Mouse (Mus musculus) G1E (cell line): ENCODE measurements at regions not wholly inside any gene's neighbourhood (a gene's known extent, or its start where the extent isn't known, plus 50 kb on each side); places are given as distances from the start of the nearest gene placed in this dataset.

Source experiments
- ATAC-seq: 2 replicates; pipeline ENCODE4 v1.8.0; 2016; ENCODE audit warnings: mild to moderate bottlenecking; ENCODE audit not compliant: insufficient number of reproducible peaks, poor library complexity, low FRiP score, severe bottlenecking; ENCODE audit errors: extremely low read depth
- DNase-seq: peaks from one replicate; pipeline ENCODE4 v3.0.0; 2012; ENCODE audit warnings: low spot score
- H3K27me3 ChIP-seq: 2 replicates; pipeline ENCODE4 v1.6.1; 2012; ENCODE audit warnings: mild to moderate bottlenecking, low read length, inconsistent platforms; ENCODE audit not compliant: insufficient read depth
- H3K36me3 ChIP-seq: replicated peaks from 2 replicates; pipeline ENCODE3; 2012; ENCODE audit warnings: mild to moderate bottlenecking, inconsistent platforms
- H3K4me1 ChIP-seq: 2 replicates; pipeline ENCODE4 v1.6.1; 2012; ENCODE audit warnings: low read depth, low read length, inconsistent platforms, mixed read lengths; ENCODE audit not compliant: insufficient read depth
- H3K4me3 ChIP-seq: 2 replicates; pipeline ENCODE4 v1.5.1; 2012; ENCODE audit warnings: low read depth, mild to moderate bottlenecking, inconsistent platforms, low read length, moderate library complexity, mixed read lengths
- H3K9me3 ChIP-seq: replicated peaks from 2 replicates; pipeline ENCODE4 v1.6.1; 2012; ENCODE audit warnings: inconsistent platforms
- CTCF ChIP-seq: IDR thresholded peaks from 2 replicates; pipeline ENCODE4 v1.5.1; 2012; ENCODE audit warnings: low read depth, low read length, inconsistent platforms, mixed read lengths
- GATA1 ChIP-seq: IDR thresholded peaks from 2 replicates; pipeline ENCODE4 v1.6.1; 2012; ENCODE audit warnings: borderline replicate concordance, low read length, inconsistent platforms, mixed read lengths
- GATA2 ChIP-seq: IDR thresholded peaks from 2 replicates; pipeline ENCODE4 v1.6.1; 2012; ENCODE audit warnings: low read depth, low read length, inconsistent platforms, borderline replicate concordance
- POLR2AphosphoS5 ChIP-seq: IDR thresholded peaks from 2 replicates; pipeline ENCODE4 v1.6.1; 2012; ENCODE audit warnings: low read depth, low read length, inconsistent platforms; ENCODE audit not compliant: insufficient replicate concordance
- TAL1 ChIP-seq: conservative IDR thresholded peaks from 2 replicates; pipeline ENCODE4 v1.6.1; 2012; ENCODE audit warnings: low read depth, low read length, inconsistent platforms, mixed read lengths

- ATAC-seq (no peak), DNase-seq (no peak)
- H3K4me3 ChIP-seq = no peak overlapping the region
- H3K36me3 ChIP-seq = no peaks in the 10 kb centered on the region
- H3K9me3 ChIP-seq = peaks cover 80% of the 10 kb centered on the region
- TF ChIP-seq POLR2AphosphoS5 (no peak), GATA2 (no peak), CTCF (no peak), GATA1 (no peak), TAL1 (no peak)
- no peaks in the 10 kb centered on the region for H3K4me1 ChIP-seq
- H3K27me3 ChIP-seq = no peaks in the 10 kb centered on the region
These were observed 108.6 kb downstream of the Katnal1 start for GRCm38 (mm10) chr5:148820476-148820875.

- DNase-seq (no peak), ATAC-seq (no peak)
- Histone ChIP-seq H3K27me3 (no peaks in the 10 kb centered on the region), H3K36me3 (no peaks in the 10 kb centered on the region), H3K9me3 (peaks cover 83% of the 10 kb centered on the region), H3K4me3 (no peak overlapping the region), H3K4me1 (no peaks in the 10 kb centered on the region)
- TF ChIP-seq GATA1 = no peak
- TF ChIP-seq TAL1 = no peak
- TF ChIP-seq POLR2AphosphoS5 = no peak
- TF ChIP-seq CTCF = no peak
- TF ChIP-seq GATA2 = no peak
These were observed 109.7 kb downstream of the Katnal1 start for GRCm38 (mm10) chr5:148819423-148819822.

- peaks cover 82% of the 10 kb centered on the region for H3K9me3 ChIP-seq
- ATAC-seq (no peak), DNase-seq (no peak)
- TF ChIP-seq GATA1 = no peak
- TF ChIP-seq GATA2 = no peak
- TF ChIP-seq CTCF = no peak
- TF ChIP-seq TAL1 = no peak
- no peak for TF ChIP-seq POLR2AphosphoS5
- no peaks in the 10 kb centered on the region for H3K4me1 ChIP-seq
- H3K4me3 ChIP-seq = no peak overlapping the region
- no peaks in the 10 kb centered on the region for H3K36me3 ChIP-seq
- no peaks in the 10 kb centered on the region for H3K27me3 ChIP-seq
These were observed 110.4 kb downstream of the Katnal1 start for GRCm38 (mm10) chr5:148818746-148819145.

DNA sequence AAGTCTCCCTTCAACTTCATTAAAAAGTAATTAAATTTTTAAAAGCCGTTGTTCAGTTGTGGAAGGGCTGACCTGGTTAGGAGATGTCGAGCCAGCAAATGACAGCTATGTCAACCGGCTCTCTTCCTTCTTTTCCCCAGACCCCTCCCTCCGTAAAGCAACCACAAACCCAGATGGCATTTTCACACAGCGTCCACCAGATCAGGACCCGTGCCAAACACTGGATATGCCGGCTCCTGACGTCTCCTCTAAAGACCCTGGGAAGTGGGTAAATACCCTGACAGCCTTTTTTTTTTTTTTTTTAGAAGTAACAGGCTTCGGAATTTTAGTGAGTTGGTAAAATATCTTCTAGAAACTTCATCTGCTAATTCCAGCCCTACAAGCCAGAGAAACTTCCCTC, 116.3 kb downstream of the Katnal1 start:
- no peak for DNase-seq
- ATAC-seq = no peak

DNA sequence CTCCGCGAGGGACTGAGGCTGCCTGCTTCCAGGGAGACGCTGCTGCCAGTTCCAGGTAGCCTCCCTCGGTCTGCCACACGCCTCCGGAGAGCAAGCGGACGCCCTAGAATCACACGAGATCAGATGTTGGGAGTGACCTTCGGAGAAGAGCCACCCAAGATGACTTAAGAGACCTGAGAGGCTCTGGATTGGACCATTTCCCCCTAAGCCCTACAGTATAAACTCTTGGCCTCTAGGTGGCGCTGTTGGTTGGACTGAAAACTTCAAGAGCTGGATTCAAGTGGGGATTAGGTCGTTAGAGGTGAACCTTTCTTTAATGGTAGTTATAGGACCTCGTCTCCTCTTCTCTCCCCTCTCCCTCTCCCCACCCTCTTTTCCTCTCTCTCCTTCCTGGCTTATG, 117.1 kb downstream of the Katnal1 start:
- TF ChIP-seq GATA2 (no peak), CTCF (no peak), TAL1 (no peak), POLR2AphosphoS5 (no peak), GATA1 (no peak)
- H3K9me3 ChIP-seq = peaks cover 81% of the 10 kb centered on the region
- no peaks in the 10 kb centered on the region for H3K27me3 ChIP-seq
- no peaks in the 10 kb centered on the region for H3K4me1 ChIP-seq
- no peak overlapping the region for H3K4me3 ChIP-seq
- no peaks in the 10 kb centered on the region for H3K36me3 ChIP-seq
- ATAC-seq = no peak
- no peak for DNase-seq

More for the DNA sequence above, 116.3 kb downstream of the Katnal1 start:
- Histone ChIP-seq H3K36me3 (no peaks in the 10 kb centered on the region), H3K27me3 (no peaks in the 10 kb centered on the region), H3K4me3 (no peak overlapping the region), H3K4me1 (no peaks in the 10 kb centered on the region), H3K9me3 (peaks cover 85% of the 10 kb centered on the region)
- TF ChIP-seq POLR2AphosphoS5 (no peak), GATA1 (no peak), CTCF (no peak), GATA2 (no peak), TAL1 (no peak)

GRCm38 (mm10) chr5:148809485-148809884, 119.6 kb downstream of the Katnal1 start:
- ATAC-seq (no peak), DNase-seq (no peak)
- Histone ChIP-seq H3K9me3 (peaks cover 70% of the 10 kb centered on the region), H3K4me1 (no peaks in the 10 kb centered on the region), H3K4me3 (no peak overlapping the region), H3K36me3 (no peaks in the 10 kb centered on the region), H3K27me3 (no peaks in the 10 kb centered on the region)
- TF ChIP-seq TAL1 = no peak
- no peak for TF ChIP-seq GATA2
- no peak for TF ChIP-seq GATA1
- no peak for TF ChIP-seq POLR2AphosphoS5

- Histone ChIP-seq H3K4me3 (no peak overlapping the region), H3K4me1 (no peaks in the 10 kb centered on the region), H3K27me3 (no peaks in the 10 kb centered on the region), H3K9me3 (peaks cover 71% of the 10 kb centered on the region), H3K36me3 (no peaks in the 10 kb centered on the region)
- TF ChIP-seq TAL1 = no peak
- no peak for TF ChIP-seq GATA2
- ATAC-seq (no peak), DNase-seq (no peak)
These were observed 120.1 kb downstream of the Katnal1 start for GRCm38 (mm10) chr5:148809055-148809454.
